Mouse (Mus musculus) G1E (cell line): ENCODE results near the gene Tspan9. TPM values are rescaled to one million over a fixed set of nuclear protein-coding genes. Genes with fewer than 3 reads are reported as not detected.

Source experiments
- ATAC-seq: 2 replicates; pipeline ENCODE4 v1.8.0; 2016; ENCODE audit warnings: mild to moderate bottlenecking; ENCODE audit not compliant: insufficient number of reproducible peaks, poor library complexity, low FRiP score, severe bottlenecking; ENCODE audit errors: extremely low read depth
- DNase-seq: peaks from one replicate; pipeline ENCODE4 v3.0.0; 2012; ENCODE audit warnings: low spot score
- H3K27me3 ChIP-seq: 2 replicates; pipeline ENCODE4 v1.6.1; 2012; ENCODE audit warnings: mild to moderate bottlenecking, low read length, inconsistent platforms; ENCODE audit not compliant: insufficient read depth
- H3K36me3 ChIP-seq: replicated peaks from 2 replicates; pipeline ENCODE3; 2012; ENCODE audit warnings: mild to moderate bottlenecking, inconsistent platforms
- H3K4me1 ChIP-seq: 2 replicates; pipeline ENCODE4 v1.6.1; 2012; ENCODE audit warnings: low read depth, low read length, inconsistent platforms, mixed read lengths; ENCODE audit not compliant: insufficient read depth
- H3K4me3 ChIP-seq: 2 replicates; pipeline ENCODE4 v1.5.1; 2012; ENCODE audit warnings: low read depth, mild to moderate bottlenecking, inconsistent platforms, low read length, moderate library complexity, mixed read lengths
- H3K9me3 ChIP-seq: replicated peaks from 2 replicates; pipeline ENCODE4 v1.6.1; 2012; ENCODE audit warnings: inconsistent platforms
- CTCF ChIP-seq: IDR thresholded peaks from 2 replicates; pipeline ENCODE4 v1.5.1; 2012; ENCODE audit warnings: low read depth, low read length, inconsistent platforms, mixed read lengths
- GATA1 ChIP-seq: IDR thresholded peaks from 2 replicates; pipeline ENCODE4 v1.6.1; 2012; ENCODE audit warnings: borderline replicate concordance, low read length, inconsistent platforms, mixed read lengths
- GATA2 ChIP-seq: IDR thresholded peaks from 2 replicates; pipeline ENCODE4 v1.6.1; 2012; ENCODE audit warnings: low read depth, low read length, inconsistent platforms, borderline replicate concordance
- POLR2AphosphoS5 ChIP-seq: IDR thresholded peaks from 2 replicates; pipeline ENCODE4 v1.6.1; 2012; ENCODE audit warnings: low read depth, low read length, inconsistent platforms; ENCODE audit not compliant: insufficient replicate concordance
- TAL1 ChIP-seq: conservative IDR thresholded peaks from 2 replicates; pipeline ENCODE4 v1.6.1; 2012; ENCODE audit warnings: low read depth, low read length, inconsistent platforms, mixed read lengths
- polyA plus RNA-seq: library from polyadenylated mRNA; stranded (reverse); fragments of >175 nt; gene quantifications from 2 replicates; pipeline ENCODE4 v1.2.3, GENCODE M21; 2012
- total RNA-seq, 2 experiments: library from RNA; stranded (forward) in 1 of 2; stranded (reverse) in 1 of 2; fragments of 200-1000 nt in 1 of 2; fragments of >200 nt in 1 of 2; fragmentation: Nextera tagmentation in 1 of 2; gene quantifications; 2 replicates each; pipeline ENCODE4 v1.2.3; 2014 to 2017

The Tspan9 gene
- total and polyA plus RNA-seq, 3 experiments: 0.16 TPM; not detected in 2

GRCm38 (mm10) chr6:128111784-128112183 is 31.6 kb downstream of the Tspan9 start:
- DNase-seq (no peak), ATAC-seq (no peak)
- Histone ChIP-seq H3K27me3 (no peaks in the 10 kb centered on the region), H3K4me3 (no peak overlapping the region), H3K4me1 (no peaks in the 10 kb centered on the region), H3K36me3 (no peaks in the 10 kb centered on the region), H3K9me3 (peaks cover 69% of the 10 kb centered on the region)
- TF ChIP-seq GATA2 (no peak), TAL1 (no peak), POLR2AphosphoS5 (no peak), GATA1 (no peak), CTCF (no peak)

GRCm38 (mm10) chr6:128108324-128109035 is 34.9 kb downstream of the Tspan9 start:
- Histone ChIP-seq H3K9me3 (peaks cover 69% of the 10 kb centered on the region), H3K36me3 (no peaks in the 10 kb centered on the region), H3K27me3 (no peaks in the 10 kb centered on the region), H3K4me3 (no peak overlapping the region), H3K4me1 (no peaks in the 10 kb centered on the region)
- no peak for TF ChIP-seq POLR2AphosphoS5
- TF ChIP-seq GATA2: no peak
- TF ChIP-seq GATA1: no peak
- TF ChIP-seq CTCF: no peak
- no peak for TF ChIP-seq TAL1
- DNase-seq (no peak), ATAC-seq (no peak)

GRCm38 (mm10) chr6:128107698-128108097 is 35.7 kb downstream of the Tspan9 start:
- ATAC-seq (no peak), DNase-seq (no peak)
- H3K4me3 ChIP-seq: no peak overlapping the region
- H3K36me3 ChIP-seq: no peaks in the 10 kb centered on the region
- H3K27me3 ChIP-seq: no peaks in the 10 kb centered on the region
- H3K9me3 ChIP-seq: peaks cover 70% of the 10 kb centered on the region
- TF ChIP-seq GATA1 (no peak), GATA2 (no peak), POLR2AphosphoS5 (no peak), TAL1 (no peak), CTCF (no peak)
- no peaks in the 10 kb centered on the region for H3K4me1 ChIP-seq

GRCm38 (mm10) chr6:128106154-128106553 is 37.2 kb downstream of the Tspan9 start:
- TF ChIP-seq GATA2: no peak
- TF ChIP-seq GATA1: no peak
- no peak for TF ChIP-seq TAL1
- no peak for TF ChIP-seq POLR2AphosphoS5
- no peak for TF ChIP-seq CTCF

GRCm38 (mm10) chr6:128104712-128105324 is 38.6 kb downstream of the Tspan9 start:
- H3K4me1 ChIP-seq: no peaks in the 10 kb centered on the region
- no peak for ATAC-seq
- no peak for TF ChIP-seq CTCF
- no peak for TF ChIP-seq GATA1
- TF ChIP-seq POLR2AphosphoS5: no peak
- TF ChIP-seq TAL1: no peak
- no peak for TF ChIP-seq GATA2
- DNase-seq: no peak
- H3K36me3 ChIP-seq: no peaks in the 10 kb centered on the region
- H3K27me3 ChIP-seq: no peaks in the 10 kb centered on the region
- H3K9me3 ChIP-seq: peaks cover 75% of the 10 kb centered on the region
- no peak overlapping the region for H3K4me3 ChIP-seq

More at GRCm38 (mm10) chr6:128106154-128106553, 37.2 kb downstream of the Tspan9 start:
- Histone ChIP-seq H3K36me3 (no peaks in the 10 kb centered on the region), H3K4me3 (no peak overlapping the region), H3K9me3 (peaks cover 71% of the 10 kb centered on the region), H3K27me3 (no peaks in the 10 kb centered on the region), H3K4me1 (no peaks in the 10 kb centered on the region)
- ATAC-seq: no peak
- DNase-seq: no peak

GRCm38 (mm10) chr6:128103874-128104273 is 39.5 kb downstream of the Tspan9 start:
- Histone ChIP-seq H3K9me3 (peaks cover 82% of the 10 kb centered on the region), H3K36me3 (no peaks in the 10 kb centered on the region), H3K4me1 (no peaks in the 10 kb centered on the region), H3K27me3 (no peaks in the 10 kb centered on the region), H3K4me3 (no peak overlapping the region)
- ATAC-seq (no peak), DNase-seq (no peak)
- TF ChIP-seq TAL1 (no peak), POLR2AphosphoS5 (no peak), GATA2 (no peak), CTCF (no peak), GATA1 (no peak)
